Mouse (Mus musculus) 3134 (cell line): ENCODE data around the gene Herc4.
"Not testable (repeated sequence)": the region's sequence is repeated elsewhere in the genome, so short reads cannot be mapped to it uniquely, and the experiment has no call there.

Source experiments
- DNase-seq: peaks from one replicate; pipeline ENCODE4 v3.0.0-alpha.2; 2011; ENCODE audit warnings: low spot score; ENCODE audit not compliant: insufficient read length; ENCODE audit errors: extremely low read depth

Gene Herc4

GRCm38 (mm10) chr10:63348291-63348690 is 104.7 kb downstream of the Herc4 start:
- DNase-seq, result no peak

- DNase-seq, result no peak
Observed at GRCm38 (mm10) chr10:63350666-63351065, 107.1 kb downstream of the Herc4 start.

- not testable (repeated sequence) for DNase-seq
Observed at GRCm38 (mm10) chr10:63351099-63351498, 107.5 kb downstream of the Herc4 start.

GRCm38 (mm10) chr10:63352111-63352510 is 108.5 kb downstream of the Herc4 start:
- DNase-seq, result no peak

GRCm38 (mm10) chr10:63360502-63360901 is 116.9 kb downstream of the Herc4 start:
- no peak for DNase-seq

- DNase-seq, result no peak
Observed at GRCm38 (mm10) chr10:63365918-63366455, 122.4 kb downstream of the Herc4 start.

- DNase-seq, result no peak
Observed at GRCm38 (mm10) chr10:63367386-63367785, 123.8 kb downstream of the Herc4 start.
